Mouse (Mus musculus): ENCODE measurements at regions not wholly inside any gene's neighbourhood (a gene's known extent, or its start where the extent isn't known, plus 50 kb on each side); places are given as distances from the start of the nearest gene placed in this dataset.

- H3K27ac ChIP-seq, result peak overlapping the region; percentile 67
Observed at GRCm38 (mm10) chr11:111766371-111767011, 700.5 kb downstream of the Kcnj2 start.

GRCm38 (mm10) chr11:111767012-111767392, 701.0 kb downstream of the Kcnj2 start:
- Histone ChIP-seq H3K27me3 (ENCODE audit: poor library complexity, severe bottlenecking) (no peaks in the 10 kb centered on the region), H3K36me3 (replicated peaks) (no peaks in the 10 kb centered on the region), H3K4me1 (peaks cover 15% of the 10 kb centered on the region), H3K27ac (peak overlapping the region; percentile 67), H3K4me3 (no peak overlapping the region), H3K9me3 (no peaks in the 10 kb centered on the region)
- no peak for DNase-seq (ENCODE audit: extremely low spot score, low spot score)
- WGBS, result 94% methylated on average over 1 of the region's 1 CpGs

More at GRCm38 (mm10) chr11:111766371-111767011, 700.5 kb downstream of the Kcnj2 start:
- peaks cover 15% of the 10 kb centered on the region for H3K4me1 ChIP-seq
- H3K4me3 ChIP-seq, result no peak overlapping the region
- DNase-seq (ENCODE audit: extremely low spot score, low spot score), result no peak
- H3K27me3 ChIP-seq (ENCODE audit: poor library complexity, severe bottlenecking), result no peaks in the 10 kb centered on the region
- H3K36me3 ChIP-seq (replicated peaks), result no peaks in the 10 kb centered on the region
- H3K9me3 ChIP-seq, result no peaks in the 10 kb centered on the region
- WGBS, result 57% methylated on average over 6 of the region's 6 CpGs

GRCm38 (mm10) chr11:111774108-111774679, 708.2 kb downstream of the Kcnj2 start:
- 93% methylated on average over 2 of the region's 2 CpGs for WGBS
- Histone ChIP-seq H3K4me1 (peaks cover 2% of the 10 kb centered on the region; the same call in 1 of the 2 replicates), H3K36me3 (replicated peaks) (no peaks in the 10 kb centered on the region), H3K27ac (no peak overlapping the region), H3K27me3 (ENCODE audit: poor library complexity, severe bottlenecking) (no peaks in the 10 kb centered on the region), H3K9me3 (no peaks in the 10 kb centered on the region), H3K4me3 (no peak overlapping the region)
- no peak for DNase-seq (ENCODE audit: extremely low spot score, low spot score)

- 0 out of 2 replicates have a peak, but pooled peaks cover 4% of the 10 kb centered on the region for H3K4me1 ChIP-seq
- H3K27ac ChIP-seq, result no peak overlapping the region
- H3K9me3 ChIP-seq, result no peaks in the 10 kb centered on the region
- 74% methylated on average over 7 of the region's 7 CpGs for WGBS
- DNase-seq (ENCODE audit: extremely low spot score, low spot score), result no peak
- H3K27me3 ChIP-seq (ENCODE audit: poor library complexity, severe bottlenecking), result no peaks in the 10 kb centered on the region
- no peak overlapping the region for H3K4me3 ChIP-seq
- no peaks in the 10 kb centered on the region for H3K36me3 ChIP-seq (replicated peaks)
Observed at GRCm38 (mm10) chr11:111781321-111781720, 715.4 kb downstream of the Kcnj2 start.

- DNase-seq (ENCODE audit: extremely low spot score, low spot score), result no peak
- WGBS, result 89% methylated on average over 6 of the region's 6 CpGs
- H3K27ac ChIP-seq, result no peak overlapping the region
- no peaks in the 10 kb centered on the region for H3K36me3 ChIP-seq (replicated peaks)
- H3K9me3 ChIP-seq, result no peaks in the 10 kb centered on the region
- H3K4me1 ChIP-seq, result no peaks in the 10 kb centered on the region
- H3K4me3 ChIP-seq, result no peak overlapping the region
- H3K27me3 ChIP-seq (ENCODE audit: poor library complexity, severe bottlenecking), result no peaks in the 10 kb centered on the region
Observed at GRCm38 (mm10) chr11:111791267-111791926, 725.4 kb downstream of the Kcnj2 start.

- no peak for DNase-seq (ENCODE audit: extremely low spot score, low spot score)
- H3K4me3 ChIP-seq, result no peak overlapping the region
- H3K4me1 ChIP-seq, result no peaks in the 10 kb centered on the region
- WGBS, result 92% methylated on average over 3 of the region's 3 CpGs
- no peak overlapping the region for H3K27ac ChIP-seq
- H3K9me3 ChIP-seq, result no peaks in the 10 kb centered on the region
- H3K27me3 ChIP-seq (ENCODE audit: poor library complexity, severe bottlenecking), result no peaks in the 10 kb centered on the region
- H3K36me3 ChIP-seq (replicated peaks), result no peaks in the 10 kb centered on the region
Observed at GRCm38 (mm10) chr11:111801033-111801432, 735.1 kb downstream of the Kcnj2 start.

GRCm38 (mm10) chr11:111816176-111816775, 750.3 kb downstream of the Kcnj2 start:
- H3K9me3 ChIP-seq, result no peaks in the 10 kb centered on the region
- no peaks in the 10 kb centered on the region for H3K36me3 ChIP-seq (replicated peaks)
- no peak overlapping the region for H3K4me3 ChIP-seq
- 95% methylated on average over 18 of the region's 18 CpGs for WGBS
- no peak for DNase-seq (ENCODE audit: extremely low spot score, low spot score)
- H3K27me3 ChIP-seq (ENCODE audit: poor library complexity, severe bottlenecking), result 0 out of 2 replicates have a peak, but pooled peaks cover 8% of the 10 kb centered on the region
- no peak overlapping the region for H3K27ac ChIP-seq
- H3K4me1 ChIP-seq, result peaks cover 45% of the 10 kb centered on the region

- no peaks in the 10 kb centered on the region for H3K36me3 ChIP-seq (replicated peaks)
- H3K27me3 ChIP-seq (ENCODE audit: poor library complexity, severe bottlenecking), result 0 out of 2 replicates have a peak, but pooled peaks cover 8% of the 10 kb centered on the region
- H3K4me1 ChIP-seq, result peaks cover 45% of the 10 kb centered on the region
- peak overlapping the region; percentile 68 for H3K27ac ChIP-seq
- no peaks in the 10 kb centered on the region for H3K9me3 ChIP-seq
- peak overlapping the region; percentile 28 for H3K4me3 ChIP-seq
- peak; percentile 31 for DNase-seq (ENCODE audit: extremely low spot score, low spot score)
- 1% methylated on average over 10 of the region's 10 CpGs for WGBS
Observed at GRCm38 (mm10) chr11:111818124-111818523, 752.2 kb downstream of the Kcnj2 start.

GRCm38 (mm10) chr11:111820356-111820755, 754.4 kb downstream of the Kcnj2 start:
- no peak for DNase-seq (ENCODE audit: extremely low spot score, low spot score)
- no peak overlapping the region for H3K4me3 ChIP-seq
- WGBS, result 30% methylated on average over 7 of the region's 7 CpGs
- H3K27me3 ChIP-seq (ENCODE audit: poor library complexity, severe bottlenecking), result 0 out of 2 replicates have a peak, but pooled peaks cover 8% of the 10 kb centered on the region
- peaks cover 45% of the 10 kb centered on the region for H3K4me1 ChIP-seq
- no peaks in the 10 kb centered on the region for H3K36me3 ChIP-seq (replicated peaks)
- peak overlapping the region; percentile 35; the same call in 1 of the 2 replicates for H3K27ac ChIP-seq
- no peaks in the 10 kb centered on the region for H3K9me3 ChIP-seq

- Histone ChIP-seq H3K36me3 (replicated peaks) (no peaks in the 10 kb centered on the region), H3K27me3 (ENCODE audit: poor library complexity, severe bottlenecking) (no peaks in the 10 kb centered on the region), H3K27ac (peak overlapping the region; percentile 72), H3K4me3 (no peak overlapping the region), H3K9me3 (no peaks in the 10 kb centered on the region), H3K4me1 (peaks cover 8% of the 10 kb centered on the region)
- 47% methylated on average over 8 of the region's 8 CpGs for WGBS
- DNase-seq (ENCODE audit: extremely low spot score, low spot score), result no peak
Observed at GRCm38 (mm10) chr11:111828455-111828854, 762.5 kb downstream of the Kcnj2 start.

- Histone ChIP-seq H3K27ac (no peak overlapping the region), H3K9me3 (no peaks in the 10 kb centered on the region), H3K4me1 (peaks cover 20% of the 10 kb centered on the region), H3K4me3 (no peak overlapping the region), H3K36me3 (replicated peaks) (no peaks in the 10 kb centered on the region), H3K27me3 (ENCODE audit: poor library complexity, severe bottlenecking) (peaks cover 44% of the 10 kb centered on the region)
- WGBS, result 91% methylated on average over 5 of the region's 5 CpGs
- DNase-seq (ENCODE audit: extremely low spot score, low spot score), result no peak
Observed at GRCm38 (mm10) chr11:111838996-111839395, 773.0 kb downstream of the Kcnj2 start.

- peak; percentile 76 for DNase-seq (ENCODE audit: extremely low spot score, low spot score)
- Histone ChIP-seq H3K36me3 (replicated peaks) (no peaks in the 10 kb centered on the region), H3K9me3 (no peaks in the 10 kb centered on the region), H3K4me1 (peaks cover 35% of the 10 kb centered on the region), H3K27me3 (ENCODE audit: poor library complexity, severe bottlenecking) (peaks cover 34% of the 10 kb centered on the region), H3K4me3 (no peak overlapping the region; the same call in 1 of the 2 replicates), H3K27ac (peak overlapping the region; percentile 74)
- WGBS, result 4% methylated on average over 4 of the region's 4 CpGs
Observed at GRCm38 (mm10) chr11:111843728-111844258, 777.8 kb downstream of the Kcnj2 start.

Data from forebrain, embryonic 10.5 days (tissue).